Mouse (Mus musculus) bone marrow, adult 2 months (tissue): Measurements from ENCODE around the gene Pxmp4.

Experiments used
- CTCF ChIP-seq: fragments of 200-500 bp; IDR thresholded peaks from 2 replicates; pipeline ENCODE4 v1.5.1; 2011; ENCODE audit warnings: low read length, control low read depth; ENCODE audit not compliant: control insufficient read depth, insufficient read depth
- POLR2A ChIP-seq: fragments of 200-500 bp; IDR thresholded peaks from 2 replicates; pipeline ENCODE4 v1.6.1; 2011; ENCODE audit warnings: low read depth, mild to moderate bottlenecking, control low read depth, low read length, borderline replicate concordance; ENCODE audit not compliant: control insufficient read depth

DNA sequence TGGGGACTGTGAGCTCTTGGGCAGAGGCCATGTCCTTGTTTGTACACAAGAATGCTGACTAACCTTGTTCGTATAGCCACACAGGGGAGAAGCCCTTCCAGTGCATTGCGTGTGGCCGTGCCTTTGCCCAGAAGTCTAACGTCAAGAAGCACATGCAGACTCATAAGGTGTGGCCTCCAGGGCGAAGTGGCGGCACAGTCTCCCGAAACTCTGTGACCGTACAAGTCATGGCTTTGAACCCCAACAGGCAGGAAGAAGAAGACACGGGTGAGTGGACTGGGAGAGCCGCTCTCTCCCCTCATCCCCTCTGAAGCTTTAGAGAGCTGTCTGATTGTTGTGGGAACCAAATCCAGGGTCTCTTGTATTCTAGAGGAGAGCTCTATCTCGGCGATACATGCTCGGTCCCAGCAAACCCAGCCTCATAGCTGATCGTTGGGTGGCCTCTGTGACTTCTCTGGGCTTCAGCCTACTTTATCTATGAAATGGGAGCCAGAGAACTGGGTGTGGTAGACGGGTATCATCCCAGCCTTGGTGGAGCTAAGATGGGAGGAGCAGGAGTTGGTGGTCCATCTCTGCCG, 28.8 kb upstream of the Pxmp4 start:
- TF ChIP-seq POLR2A (peak; percentile 54; the same call in 1 of the 2 replicates), CTCF (no peak)
